Mouse (Mus musculus) MEL (cell line): Measurements from ENCODE around the gene Nisch. TPM values are rescaled to one million over a fixed set of nuclear protein-coding genes. Genes with fewer than 3 reads are reported as not detected.

Experiments
- DNase-seq: peaks from one replicate; pipeline ENCODE4 v3.0.0; 2011; ENCODE audit warnings: low read depth, low spot score
- H3K27ac ChIP-seq: 2 replicates; pipeline ENCODE4 v1.5.1; 2012; ENCODE audit warnings: low read depth, mild to moderate bottlenecking, control low read depth, low read length, moderate library complexity; ENCODE audit not compliant: control insufficient read depth
- H3K27me3 ChIP-seq, 2 experiments: fragments of 150-350 bp in 1 of 2; sonication (generic) in 1 of 2; 2 replicates each; pipeline ENCODE4 v1.6.1; 2012; ENCODE audit warnings: low read length in 2 of 2, mild to moderate bottlenecking in 2 of 2, improper control_type of control experiment in 1 of 2, moderate library complexity in 1 of 2; ENCODE audit not compliant: insufficient read depth in 2 of 2, control insufficient read depth in 1 of 2
- H3K36me3 ChIP-seq, 2 experiments: 2 replicates each; pipeline ENCODE4 v1.6.1; 2012 to 2014; ENCODE audit warnings: low read length in 2 of 2, improper control_type of control experiment in 1 of 2, inconsistent platforms in 1 of 2, mild to moderate bottlenecking in 1 of 2; ENCODE audit not compliant: insufficient read depth in 2 of 2, control insufficient read depth in 1 of 2
- H3K4me1 ChIP-seq, 2 experiments: fragments of 150-350 bp in 1 of 2; sonication (generic) in 1 of 2; 2 replicates each; pipeline ENCODE4 v1.6.1; 2012; ENCODE audit warnings: low read length in 2 of 2, improper control_type of control experiment in 1 of 2, mild to moderate bottlenecking in 1 of 2; ENCODE audit not compliant: insufficient read depth in 2 of 2, control insufficient read depth in 1 of 2
- H3K4me3 ChIP-seq, 2 experiments: fragments of 150-350 bp in 1 of 2; sonication (generic) in 1 of 2; 2 replicates each; pipeline ENCODE4 v1.5.1; 2012; ENCODE audit warnings: low read depth in 2 of 2, low read length in 2 of 2, mild to moderate bottlenecking in 2 of 2, moderate library complexity in 2 of 2, control low read depth in 1 of 2, improper control_type of control experiment in 1 of 2; ENCODE audit not compliant: control insufficient read depth in 1 of 2, insufficient read depth in 1 of 2
- H3K79me2 ChIP-seq: 2 replicates; pipeline ENCODE4 v1.6.1; 2012; ENCODE audit warnings: mild to moderate bottlenecking, low read length, moderate library complexity; ENCODE audit not compliant: control insufficient read depth, poor library complexity, insufficient read depth
- H3K9ac ChIP-seq: 2 replicates; pipeline ENCODE4 v1.6.1; 2012; ENCODE audit warnings: low read depth, mild to moderate bottlenecking, control low read depth, low read length, moderate library complexity; ENCODE audit not compliant: control insufficient read depth, poor library complexity, severe bottlenecking
- H3K9me3 ChIP-seq: fragments of 150-350 bp; sonication (generic); replicated peaks from 2 replicates; pipeline ENCODE4 v1.6.1; 2012; ENCODE audit warnings: mild to moderate bottlenecking, low read length, improper control_type of control experiment, moderate library complexity; ENCODE audit not compliant: insufficient read depth
- CTCF ChIP-seq, 3 experiments: IDR thresholded peaks in 2 of 3; conservative IDR thresholded peaks in 1 of 3; 2 replicates each; pipeline ENCODE4 v1.5.1; 2011 to 2012; ENCODE audit warnings: low read length in 3 of 3, low read depth in 2 of 3, mild to moderate bottlenecking in 2 of 3, improper control_type of control experiment in 1 of 3, inconsistent platforms in 1 of 3, mixed read lengths in 1 of 3, moderate library complexity in 1 of 3; ENCODE audit not compliant: control insufficient read depth in 1 of 3, insufficient read depth in 1 of 3, poor library complexity in 1 of 3, severe bottlenecking in 1 of 3
- E2F4 ChIP-seq: IDR thresholded peaks from 2 replicates; pipeline ENCODE4 v1.6.1; 2011; ENCODE audit warnings: low read depth, low read length, improper control_type of control experiment, borderline replicate concordance
- ELF1 ChIP-seq: IDR thresholded peaks from 2 replicates; pipeline ENCODE4 v1.6.1; 2014; ENCODE audit warnings: low read depth, mild to moderate bottlenecking, inconsistent platforms, low read length, improper control_type of control experiment, moderate library complexity
- EP300 ChIP-seq, 2 experiments: IDR thresholded peaks; 2 replicates each; pipeline ENCODE4 v1.6.1; 2011; ENCODE audit warnings: improper control_type of control experiment in 2 of 2, low read length in 2 of 2, low read depth in 1 of 2, mild to moderate bottlenecking in 1 of 2
- ETS1 ChIP-seq: IDR thresholded peaks from 2 replicates; pipeline ENCODE4 v1.6.1; 2012; ENCODE audit warnings: low read depth, mild to moderate bottlenecking, inconsistent platforms, low read length, improper control_type of control experiment, moderate library complexity
- GABPA ChIP-seq: IDR thresholded peaks from 2 replicates; pipeline ENCODE4 v1.6.1; 2012; ENCODE audit warnings: low read depth, mild to moderate bottlenecking, inconsistent platforms, low read length, improper control_type of control experiment, moderate library complexity
- HCFC1 ChIP-seq: IDR thresholded peaks from 2 replicates; pipeline ENCODE4 v1.6.1; 2012; ENCODE audit warnings: low read depth, mild to moderate bottlenecking, inconsistent platforms, low read length, improper control_type of control experiment, moderate library complexity
- KAT2A ChIP-seq: conservative IDR thresholded peaks from 2 replicates; pipeline ENCODE4 v1.6.1; 2012; ENCODE audit warnings: low read depth, low read length, improper control_type of control experiment, inconsistent platforms
- MAFK ChIP-seq: IDR thresholded peaks from 2 replicates; pipeline ENCODE4 v1.6.1; 2011; ENCODE audit warnings: low read depth, mild to moderate bottlenecking, low read length, improper control_type of control experiment, borderline replicate concordance
- MAX ChIP-seq: IDR thresholded peaks from 2 replicates; pipeline ENCODE4 v1.6.1; 2011; ENCODE audit warnings: low read length, improper control_type of control experiment
- MAZ ChIP-seq: IDR thresholded peaks from 2 replicates; pipeline ENCODE4 v1.6.1; 2012; ENCODE audit warnings: low read depth, mild to moderate bottlenecking, inconsistent platforms, low read length, improper control_type of control experiment
- MEF2A ChIP-seq: IDR thresholded peaks from 2 replicates; pipeline ENCODE4 v1.6.1; 2014; ENCODE audit warnings: low read depth, mild to moderate bottlenecking, inconsistent platforms, low read length, improper control_type of control experiment; ENCODE audit not compliant: poor library complexity, insufficient replicate concordance, severe bottlenecking; ENCODE audit errors: extremely low read depth
- MXI1 ChIP-seq: IDR thresholded peaks from 2 replicates; pipeline ENCODE4 v1.6.1; 2011; ENCODE audit warnings: mild to moderate bottlenecking, low read depth, low read length, improper control_type of control experiment
- MYB ChIP-seq: IDR thresholded peaks from 2 replicates; pipeline ENCODE4 v1.6.1; 2011; ENCODE audit warnings: mild to moderate bottlenecking, low read depth, low read length, improper control_type of control experiment
- MYC ChIP-seq: IDR thresholded peaks from 2 replicates; pipeline ENCODE4 v1.6.1; 2011; ENCODE audit warnings: low read depth, mild to moderate bottlenecking, low read length, improper control_type of control experiment, moderate library complexity
- NELFE ChIP-seq: IDR thresholded peaks from 2 replicates; pipeline ENCODE4 v1.6.1; 2011; ENCODE audit warnings: low read depth, low read length, improper control_type of control experiment
- NRF1 ChIP-seq: IDR thresholded peaks from 2 replicates; pipeline ENCODE4 v1.6.1; 2014; ENCODE audit warnings: low read depth, mild to moderate bottlenecking, inconsistent platforms, low read length, improper control_type of control experiment, moderate library complexity; ENCODE audit not compliant: poor library complexity, insufficient read depth, severe bottlenecking
- POLR2A ChIP-seq, 2 experiments: IDR thresholded peaks; 2 replicates each; pipeline ENCODE4 v1.6.1; 2011 to 2012; ENCODE audit warnings: low read length in 2 of 2, mild to moderate bottlenecking in 2 of 2, control low read depth in 1 of 2, improper control_type of control experiment in 1 of 2, low read depth in 1 of 2, moderate library complexity in 1 of 2; ENCODE audit not compliant: control insufficient read depth in 1 of 2, insufficient read depth in 1 of 2, poor library complexity in 1 of 2
- POLR2AphosphoS2 ChIP-seq: IDR thresholded peaks from 2 replicates; pipeline ENCODE4 v1.6.1; 2011; ENCODE audit warnings: low read length, improper control_type of control experiment
- POLR2AphosphoS5 ChIP-seq: IDR thresholded peaks from 2 replicates; pipeline ENCODE4 v1.6.1; 2012; ENCODE audit warnings: low read depth, borderline replicate concordance, mild to moderate bottlenecking, inconsistent platforms, low read length, moderate library complexity, mixed read lengths
- RAD21 ChIP-seq: IDR thresholded peaks from 2 replicates; pipeline ENCODE4 v1.6.1; 2011; ENCODE audit warnings: mild to moderate bottlenecking, low read depth, low read length, improper control_type of control experiment
- RCOR1 ChIP-seq: IDR thresholded peaks from 2 replicates; pipeline ENCODE4 v1.6.1; 2012; ENCODE audit warnings: low read depth, mild to moderate bottlenecking, inconsistent platforms, low read length, improper control_type of control experiment
- TAL1 ChIP-seq: IDR thresholded peaks from 2 replicates; pipeline ENCODE4 v1.6.1; 2012; ENCODE audit warnings: mild to moderate bottlenecking, inconsistent platforms, low read length, moderate library complexity, mixed read lengths
- TBP ChIP-seq: IDR thresholded peaks from 2 replicates; pipeline ENCODE4 v1.8.0; 2011; ENCODE audit warnings: low read depth, low read length, improper control_type of control experiment
- ZNF384 ChIP-seq: IDR thresholded peaks from 2 replicates; pipeline ENCODE4 v1.6.1; 2012; ENCODE audit warnings: low read depth, mild to moderate bottlenecking, inconsistent platforms, low read length, improper control_type of control experiment
- polyA plus RNA-seq, 2 experiments: library from polyadenylated mRNA; stranded (reverse) in 1 of 2; unstranded in 1 of 2; fragments of >175 nt in 1 of 2; fragments of >200 nt in 1 of 2; gene quantifications; 2 replicates each; pipeline versions ENCODE4 v1.2.1 to v1.2.4; 2012; ENCODE audit warnings: low replicate concordance in 2 of 2, low read depth in 1 of 2; ENCODE audit not compliant: insufficient read length in 2 of 2, insufficient read depth in 1 of 2, missing spikeins in 1 of 2
- total RNA-seq: library from RNA; depleted of rRNA; stranded (reverse); fragments of 300-350 nt; gene quantifications from 2 replicates; pipeline ENCODE4 v1.2.3, GENCODE M21; 2012

Nisch gene
- total and polyA plus RNA-seq, 3 experiments = 53.0 to 154 TPM; not detected in 1

GRCm38 (mm10) chr14:31173537-31173936 is 43.2 kb downstream of the Nisch start:
- Histone ChIP-seq H3K9ac (no peak overlapping the region), H3K79me2 (no peaks in the 10 kb centered on the region), H3K4me1 (peaks cover 0 to 11% of the 10 kb centered on the region in 2 experiments; a peak in 2 of 4 replicates), H3K27ac (no peak overlapping the region), H3K36me3 (peaks cover 2 to 8% of the 10 kb centered on the region in 2 experiments; a peak in 3 of 4 replicates), H3K4me3 (no peak overlapping the region), H3K27me3 (no peaks in the 10 kb centered on the region), H3K9me3 (no peaks in the 10 kb centered on the region)
- TF ChIP-seq MEF2A (no peak), MAX (no peak), POLR2AphosphoS5 (no peak), ELF1 (no peak), TAL1 (no peak), RAD21 (no peak), POLR2A (IDR thresholded peaks at IDR 0.05; ENCODE audit: control insufficient read depth in 1 of 2, insufficient read depth in 1 of 2, low read depth in 1 of 2, low read length in 2 of 2, poor library complexity in 1 of 2) (no peak), TBP (no peak), HCFC1 (no peak), ETS1 (no peak), EP300 (IDR thresholded peaks at IDR 0.05; ENCODE audit: low read depth in 1 of 2, low read length in 2 of 2) (no peak)
- no peak for DNase-seq

- no peak overlapping the region for H3K4me3 ChIP-seq
- H3K9me3 ChIP-seq = no peaks in the 10 kb centered on the region
- H3K36me3 ChIP-seq = peaks cover 2 to 8% of the 10 kb centered on the region in 2 experiments; a peak in 3 of 4 replicates
- no peak for DNase-seq
- TF ChIP-seq NRF1 = no peak
- H3K27ac ChIP-seq = no peak overlapping the region
- no peaks in the 10 kb centered on the region for H3K27me3 ChIP-seq
- no peaks in the 10 kb centered on the region for H3K79me2 ChIP-seq
- H3K4me1 ChIP-seq = peaks cover 0 to 11% of the 10 kb centered on the region in 2 experiments; a peak in 2 of 4 replicates
- H3K9ac ChIP-seq = no peak overlapping the region
Observed at GRCm38 (mm10) chr14:31172781-31173455, 43.8 kb downstream of the Nisch start.

DNA sequence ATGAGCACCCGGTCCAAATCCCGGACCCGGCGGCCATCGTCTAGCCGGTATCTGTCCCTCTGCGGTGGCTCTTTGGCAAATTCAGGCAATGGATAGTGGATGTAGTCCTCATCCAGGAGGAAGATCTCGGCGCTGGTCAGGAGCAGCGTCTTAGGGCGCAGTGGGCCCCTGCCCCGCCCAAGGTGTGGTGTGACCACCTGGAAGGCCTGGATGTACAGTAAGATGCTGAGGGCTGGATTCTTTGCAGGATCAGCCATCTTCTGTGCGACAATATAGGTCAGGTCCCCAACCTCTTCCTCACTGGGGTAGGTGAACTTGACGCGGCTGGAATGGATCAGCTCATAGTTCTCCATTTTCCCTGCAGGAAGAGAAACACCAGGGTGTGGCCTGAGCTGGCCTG is 44.9 kb downstream of the Nisch start:
- DNase-seq = no peak
- Histone ChIP-seq H3K36me3 (peaks cover 2 to 8% of the 10 kb centered on the region in 2 experiments; a peak in 3 of 4 replicates), H3K27ac (no peak overlapping the region), H3K27me3 (no peaks in the 10 kb centered on the region), H3K79me2 (no peaks in the 10 kb centered on the region), H3K9me3 (no peaks in the 10 kb centered on the region), H3K4me1 (peaks cover 0 to 13% of the 10 kb centered on the region in 2 experiments; a peak in 2 of 4 replicates), H3K9ac (no peak overlapping the region), H3K4me3 (no peak overlapping the region)
- TF ChIP-seq GABPA (no peak), MYB (no peak), KAT2A (no peak), MEF2A (no peak), RAD21 (no peak), MAZ (no peak), E2F4 (no peak), MYC (no peak), MXI1 (no peak), NELFE (no peak), ELF1 (no peak), TBP (no peak), CTCF (IDR thresholded peaks at IDR 0.05 in 2 of 3, conservative IDR thresholded peaks at IDR 0.05 in 1 of 3; ENCODE audit: control insufficient read depth in 1 of 3, insufficient read depth in 1 of 3, low read depth in 2 of 3, low read length in 3 of 3, poor library complexity in 1 of 3, severe bottlenecking in 1 of 3) (no peak), MAFK (no peak), TAL1 (no peak), POLR2AphosphoS2 (no peak), RCOR1 (no peak), ZNF384 (no peak)
